Mouse (Mus musculus): ENCODE results near the gene Gm21974. TPM values are rescaled to one million over a fixed set of nuclear protein-coding genes. Genes with fewer than 3 reads are reported as not detected.

The Gm21974 gene
- polyA plus RNA-seq, 1 experiment from 2014 or later: not detected

DNA sequence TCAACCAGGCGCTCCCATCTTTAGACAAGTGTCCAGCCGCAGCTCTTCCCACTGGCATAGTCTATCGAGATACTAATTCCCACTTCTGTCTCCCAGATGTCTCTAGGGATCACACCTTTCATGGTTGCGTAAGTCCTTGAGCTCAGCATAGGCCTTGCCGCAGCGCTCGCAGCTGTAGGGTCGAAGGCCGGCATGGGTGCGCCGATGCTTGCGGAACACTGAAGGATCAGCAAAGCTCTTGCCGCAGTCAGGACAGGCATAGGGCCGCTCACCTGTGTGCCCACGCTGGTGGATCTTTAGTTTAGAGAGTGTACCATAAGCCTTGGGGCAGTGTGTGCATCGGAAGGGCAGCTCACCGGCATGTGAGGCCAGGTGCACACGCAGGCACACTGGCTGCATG lies 27.6 kb downstream of the Gm21974 start:
- Histone ChIP-seq H3K9me3 (ENCODE audit: control insufficient read depth, low read length) (no peaks in the 10 kb centered on the region), H3K9ac (ENCODE audit: low read length) (no peak overlapping the region), H3K4me2 (ENCODE audit: low read length) (no peak overlapping the region), H3K27me3 (replicated peaks; ENCODE audit: control insufficient read depth, insufficient read depth, low read length) (no peaks in the 10 kb centered on the region), H3K4me1 (replicated peaks; ENCODE audit: control insufficient read depth, insufficient read depth, low read length) (no peaks in the 10 kb centered on the region), H3K4me3 (ENCODE audit: low read depth, low read length) (no peak overlapping the region), H3K36me3 (ENCODE audit: control insufficient read depth, insufficient read depth, low read length) (peaks cover 43% of the 10 kb centered on the region), H3K27ac (ENCODE audit: low read depth) (no peak overlapping the region)
- ATAC-seq (replicated peaks; ENCODE audit: low FRiP score, low TSS enrichment, low read depth) (no peak), DNase-seq (ENCODE audit: low spot score) (no peak)
- WGBS: 97% methylated on average over 18 of the region's 18 CpGs

GRCm38 (mm10) chr7:127866434-127866833 lies 28.8 kb downstream of the Gm21974 start:
- Histone ChIP-seq H3K4me2 (ENCODE audit: low read length) (no peak overlapping the region), H3K9me3 (ENCODE audit: control insufficient read depth, low read length) (no peaks in the 10 kb centered on the region), H3K36me3 (ENCODE audit: control insufficient read depth, insufficient read depth, low read length) (peaks cover 39% of the 10 kb centered on the region), H3K27me3 (replicated peaks; ENCODE audit: control insufficient read depth, insufficient read depth, low read length) (no peaks in the 10 kb centered on the region), H3K4me1 (replicated peaks; ENCODE audit: control insufficient read depth, insufficient read depth, low read length) (no peaks in the 10 kb centered on the region), H3K27ac (ENCODE audit: low read depth) (no peak overlapping the region), H3K9ac (ENCODE audit: low read length) (no peak overlapping the region), H3K4me3 (ENCODE audit: low read depth, low read length) (no peak overlapping the region)
- DNase-seq (ENCODE audit: low spot score): no peak
- 92% methylated on average over 12 of the region's 12 CpGs for WGBS
- no peak for ATAC-seq (replicated peaks; ENCODE audit: low FRiP score, low TSS enrichment, low read depth)

DNA sequence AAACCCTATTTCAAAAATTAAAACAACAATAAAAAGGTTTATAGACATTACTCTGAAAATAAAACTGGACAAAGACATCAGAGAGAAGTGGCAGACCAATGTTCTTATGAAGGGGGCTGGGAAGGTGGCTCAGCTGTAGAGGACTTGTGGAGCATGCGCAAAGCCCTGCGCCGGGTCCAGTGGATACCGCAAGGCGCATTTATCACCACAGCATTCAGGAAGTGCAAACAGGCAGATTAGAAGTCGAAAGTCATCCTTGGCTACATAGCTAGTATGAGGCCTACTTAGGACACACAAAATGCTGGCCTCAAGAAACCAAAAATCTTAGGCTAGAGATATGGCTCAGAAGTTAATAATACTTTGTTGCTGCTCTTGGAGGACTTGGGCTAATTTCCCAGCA lies 37.0 kb downstream of the Gm21974 start:
- Histone ChIP-seq H3K4me3 (ENCODE audit: low read depth, low read length) (no peak overlapping the region), H3K4me1 (replicated peaks; ENCODE audit: control insufficient read depth, insufficient read depth, low read length) (no peaks in the 10 kb centered on the region), H3K9ac (ENCODE audit: low read length) (no peak overlapping the region), H3K9me3 (ENCODE audit: control insufficient read depth, low read length) (no peaks in the 10 kb centered on the region), H3K27me3 (replicated peaks; ENCODE audit: control insufficient read depth, insufficient read depth, low read length) (no peaks in the 10 kb centered on the region), H3K4me2 (ENCODE audit: low read length) (no peak overlapping the region), H3K36me3 (ENCODE audit: control insufficient read depth, insufficient read depth, low read length) (no peaks in the 10 kb centered on the region), H3K27ac (ENCODE audit: low read depth) (no peak overlapping the region)
- WGBS: 92% methylated on average over 6 of the region's 6 CpGs
- DNase-seq (ENCODE audit: low spot score): no peak
- no peak for ATAC-seq (replicated peaks; ENCODE audit: low FRiP score, low TSS enrichment, low read depth)

GRCm38 (mm10) chr7:127850906-127851305 lies 44.3 kb downstream of the Gm21974 start:
- Histone ChIP-seq H3K27ac (ENCODE audit: low read depth) (no peak overlapping the region), H3K9ac (ENCODE audit: low read length) (no peak overlapping the region), H3K36me3 (ENCODE audit: control insufficient read depth, insufficient read depth, low read length) (peaks cover 25% of the 10 kb centered on the region), H3K9me3 (ENCODE audit: control insufficient read depth, low read length) (no peaks in the 10 kb centered on the region), H3K4me3 (ENCODE audit: low read depth, low read length) (no peak overlapping the region), H3K4me2 (ENCODE audit: low read length) (no peak overlapping the region), H3K27me3 (replicated peaks; ENCODE audit: control insufficient read depth, insufficient read depth, low read length) (no peaks in the 10 kb centered on the region), H3K4me1 (replicated peaks; ENCODE audit: control insufficient read depth, insufficient read depth, low read length) (no peaks in the 10 kb centered on the region)
- 61% methylated on average over 5 of the region's 5 CpGs for WGBS
- no peak for DNase-seq (ENCODE audit: low spot score)
- ATAC-seq (replicated peaks; ENCODE audit: low FRiP score, low TSS enrichment, low read depth): no peak

- 75% methylated on average over 6 of the region's 6 CpGs for WGBS
- no peak for DNase-seq (ENCODE audit: low spot score)
- Histone ChIP-seq H3K9ac (ENCODE audit: low read length) (no peak overlapping the region), H3K27me3 (replicated peaks; ENCODE audit: control insufficient read depth, insufficient read depth, low read length) (no peaks in the 10 kb centered on the region), H3K27ac (ENCODE audit: low read depth) (no peak overlapping the region), H3K4me3 (ENCODE audit: low read depth, low read length) (no peak overlapping the region), H3K4me1 (replicated peaks; ENCODE audit: control insufficient read depth, insufficient read depth, low read length) (no peaks in the 10 kb centered on the region), H3K4me2 (ENCODE audit: low read length) (no peak overlapping the region), H3K9me3 (ENCODE audit: control insufficient read depth, low read length) (no peaks in the 10 kb centered on the region), H3K36me3 (ENCODE audit: control insufficient read depth, insufficient read depth, low read length) (peaks cover 25% of the 10 kb centered on the region)
- no peak for ATAC-seq (replicated peaks; ENCODE audit: low FRiP score, low TSS enrichment, low read depth)
Observed at GRCm38 (mm10) chr7:127849973-127850875, 45.0 kb downstream of the Gm21974 start.

DNA sequence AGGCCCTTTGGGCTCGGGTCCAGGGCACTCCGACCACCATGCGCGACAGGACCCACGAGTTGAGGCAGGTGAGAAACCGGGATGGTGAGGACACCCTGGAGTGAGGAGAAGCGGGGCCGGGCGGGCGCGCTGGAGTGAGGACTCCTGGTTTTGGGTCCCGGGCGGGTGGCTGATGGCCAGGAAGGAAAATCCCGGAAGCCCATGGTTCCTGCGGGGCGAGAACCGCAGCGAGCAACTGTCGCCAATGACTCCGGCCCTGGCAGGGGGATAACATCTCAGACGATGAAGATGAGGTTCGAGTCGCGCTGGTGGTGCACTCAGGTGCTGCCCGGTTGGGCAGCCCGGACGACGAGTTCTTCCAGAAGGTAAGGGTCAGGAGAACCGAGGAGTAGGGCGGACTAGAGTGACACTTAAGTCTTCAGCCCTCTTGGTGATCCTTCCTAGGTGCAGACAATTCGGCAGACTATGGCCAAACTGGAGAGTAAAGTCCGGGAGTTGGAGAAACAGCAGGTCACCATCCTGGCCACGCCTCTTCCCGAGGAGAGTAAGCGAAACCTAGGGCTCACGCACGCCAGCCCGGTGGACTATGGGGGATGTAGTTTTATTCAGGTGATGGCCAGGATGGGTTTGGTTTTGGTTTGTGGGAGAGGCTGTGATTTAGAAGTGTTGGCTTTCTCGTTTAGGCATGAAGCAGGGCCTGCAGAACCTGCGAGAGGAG lies 53.1 kb downstream of the Gm21974 start:
- Histone ChIP-seq H3K9ac (ENCODE audit: low read length) (peak overlapping the region; percentile 58), H3K27ac (ENCODE audit: low read depth) (peak overlapping the region; percentile 87), H3K4me2 (ENCODE audit: low read length) (peak overlapping the region; percentile 88), H3K9me3 (ENCODE audit: control insufficient read depth, low read length) (no peaks in the 10 kb centered on the region), H3K4me1 (replicated peaks; ENCODE audit: control insufficient read depth, insufficient read depth, low read length) (0 out of 2 replicates have a peak, but pooled peaks cover 10% of the 10 kb centered on the region), H3K27me3 (replicated peaks; ENCODE audit: control insufficient read depth, insufficient read depth, low read length) (no peaks in the 10 kb centered on the region), H3K36me3 (ENCODE audit: control insufficient read depth, insufficient read depth, low read length) (peaks cover 26% of the 10 kb centered on the region), H3K4me3 (ENCODE audit: low read depth, low read length) (peak overlapping the region; percentile 94)
- peak; percentile 80 for DNase-seq (ENCODE audit: low spot score)
- WGBS: under 1% methylated on average over 40 of the region's 40 CpGs
- ATAC-seq (replicated peaks; ENCODE audit: low FRiP score, low TSS enrichment, low read depth): peak; percentile 37; the same call in 1 of the 2 replicates

- Histone ChIP-seq H3K4me1 (replicated peaks; ENCODE audit: control insufficient read depth, insufficient read depth, low read length) (0 out of 2 replicates have a peak, but pooled peaks cover 10% of the 10 kb centered on the region), H3K27ac (ENCODE audit: low read depth) (peak overlapping the region; percentile 87), H3K9ac (ENCODE audit: low read length) (peak overlapping the region; percentile 58), H3K4me3 (ENCODE audit: low read depth, low read length) (peak overlapping the region; percentile 94), H3K27me3 (replicated peaks; ENCODE audit: control insufficient read depth, insufficient read depth, low read length) (no peaks in the 10 kb centered on the region), H3K4me2 (ENCODE audit: low read length) (peak overlapping the region; percentile 88), H3K9me3 (ENCODE audit: control insufficient read depth, low read length) (no peaks in the 10 kb centered on the region), H3K36me3 (ENCODE audit: control insufficient read depth, insufficient read depth, low read length) (peaks cover 21% of the 10 kb centered on the region)
- ATAC-seq (replicated peaks; ENCODE audit: low FRiP score, low TSS enrichment, low read depth) (peak; percentile 93), DNase-seq (ENCODE audit: low spot score) (peak; percentile 95)
- WGBS: under 1% methylated on average over 44 of the region's 46 CpGs
Observed at GRCm38 (mm10) chr7:127841340-127842000, 53.8 kb downstream of the Gm21974 start.

GRCm38 (mm10) chr7:127840886-127841285 lies 54.4 kb downstream of the Gm21974 start:
- Histone ChIP-seq H3K9me3 (ENCODE audit: control insufficient read depth, low read length) (no peaks in the 10 kb centered on the region), H3K4me1 (replicated peaks; ENCODE audit: control insufficient read depth, insufficient read depth, low read length) (0 out of 2 replicates have a peak, but pooled peaks cover 10% of the 10 kb centered on the region), H3K9ac (ENCODE audit: low read length) (peak overlapping the region; percentile 58), H3K36me3 (ENCODE audit: control insufficient read depth, insufficient read depth, low read length) (peaks cover 15% of the 10 kb centered on the region), H3K4me2 (ENCODE audit: low read length) (peak overlapping the region; percentile 88), H3K27ac (ENCODE audit: low read depth) (peak overlapping the region; percentile 87), H3K4me3 (ENCODE audit: low read depth, low read length) (peak overlapping the region; percentile 94), H3K27me3 (replicated peaks; ENCODE audit: control insufficient read depth, insufficient read depth, low read length) (no peaks in the 10 kb centered on the region)
- 2% methylated on average over 15 of the region's 15 CpGs for WGBS
- DNase-seq (ENCODE audit: low spot score): no peak
- ATAC-seq (replicated peaks; ENCODE audit: low FRiP score, low TSS enrichment, low read depth): peak; percentile 11; the same call in 1 of the 2 replicates
